Mouse (Mus musculus) midbrain, embryonic 16.5 days (tissue): Measurements from ENCODE around the gene Ankra2. TPM values are rescaled to one million over a fixed set of nuclear protein-coding genes. Genes with fewer than 3 reads are reported as not detected.

ENCODE experiments used
- ATAC-seq: fragments of 200-750 bp; cut with Nextera tagmentation; 2 replicates; pipeline ENCODE4 v1.8.0; 2017; ENCODE audit warnings: moderate TSS enrichment
- H3K27ac ChIP-seq: fragments of 300-500 bp; sonication (generic); 2 replicates; pipeline ENCODE4 v1.5.1; 2014; ENCODE audit warnings: mild to moderate bottlenecking, low read length, mixed read lengths
- H3K27me3 ChIP-seq: fragments of 300-500 bp; sonication (generic); 2 replicates; pipeline ENCODE4 v1.6.1; 2014; ENCODE audit warnings: low read depth, low read length, mixed read lengths; ENCODE audit not compliant: control insufficient read depth, insufficient read depth
- H3K36me3 ChIP-seq: fragments of 300-500 bp; sonication (generic); 2 replicates; pipeline ENCODE4 v1.6.1; 2014; ENCODE audit warnings: mild to moderate bottlenecking, low read length, moderate library complexity, mixed read lengths; ENCODE audit not compliant: control insufficient read depth, insufficient read depth
- H3K4me1 ChIP-seq: fragments of 300-500 bp; sonication (generic); 2 replicates; pipeline ENCODE4 v1.6.1; 2014; ENCODE audit warnings: mild to moderate bottlenecking, low read length, mixed read lengths; ENCODE audit not compliant: control insufficient read depth, insufficient read depth
- H3K4me2 ChIP-seq: fragments of 300-500 bp; sonication (generic); 2 replicates; pipeline ENCODE4 v1.6.1; 2014; ENCODE audit warnings: mild to moderate bottlenecking, low read length, mixed read lengths
- H3K4me3 ChIP-seq: fragments of 300-500 bp; sonication (generic); 2 replicates; pipeline ENCODE4 v1.5.1; 2014; ENCODE audit warnings: low read depth, mild to moderate bottlenecking, low read length, moderate library complexity, mixed read lengths
- H3K9ac ChIP-seq: fragments of 300-500 bp; sonication (generic); 2 replicates; pipeline ENCODE4 v1.6.1; 2014; ENCODE audit warnings: low read depth, low read length, mixed read lengths
- H3K9me3 ChIP-seq: fragments of 300-500 bp; sonication (generic); replicated peaks from 2 replicates; pipeline ENCODE4 v1.6.1; 2014; ENCODE audit warnings: mild to moderate bottlenecking, low read length, mixed read lengths; ENCODE audit not compliant: control insufficient read depth, poor library complexity, severe bottlenecking
- WGBS: fragments of 180-500 bp; shearing (Covaris S2); extraction: QIAGEN DNeasy Blood & Tissue Kit; methylation state at CpG from one replicate; pipeline ENCODE4 v1.1.7; 2014; 5-methylcytosine and 5-hydroxymethylcytosine counted together
- polyA plus RNA-seq: library from polyadenylated mRNA; unstranded; fragments of >200 nt; fragmentation: Nextera tagmentation; extraction: Ambion mirVana; gene quantifications from 2 replicates; pipeline ENCODE4 v1.2.1, GENCODE M21; 2015

Ankra2 gene
- polyA plus RNA-seq, 1 experiment from 2014 or later, result 88.0 TPM

DNA sequence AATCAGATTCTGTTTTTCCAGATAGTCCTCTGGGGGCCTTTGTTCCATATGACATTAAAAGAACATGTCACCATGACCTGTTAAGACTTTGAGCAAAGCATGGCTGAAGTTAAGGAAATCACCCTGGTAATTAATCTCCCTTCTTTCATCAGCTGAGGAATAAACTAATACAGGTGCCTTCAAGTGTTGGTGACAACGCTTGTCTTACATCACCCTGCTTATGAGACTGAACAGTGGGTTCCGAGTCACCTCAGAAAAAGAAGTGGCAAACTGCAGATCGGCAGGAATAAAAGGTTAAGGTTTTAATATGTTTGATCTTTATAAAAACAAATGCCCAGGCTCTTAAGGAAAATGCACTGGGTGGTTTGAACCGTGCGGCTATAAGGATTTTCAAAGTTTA is 16.8 kb downstream of the Ankra2 start, which contains the start of gene Gm21976:
TSS of gene Gm21976 (plus strand) at position 202 of the 400 bp plus-strand sequence.
- no peaks in the 10 kb centered on the region for H3K27me3 ChIP-seq
- no peaks in the 10 kb centered on the region for H3K4me1 ChIP-seq
- H3K36me3 ChIP-seq, result peaks cover 2% of the 10 kb centered on the region; the same call in 1 of the 2 replicates
- WGBS, result 84% methylated on average over 5 of the region's 5 CpGs
- no peak within 1 kb of the TSS for H3K4me2 ChIP-seq
- H3K27ac ChIP-seq, result no peak within 1 kb of the TSS
- H3K9ac ChIP-seq, result no peak within 1 kb of the TSS
- no peak for ATAC-seq
- H3K9me3 ChIP-seq, result no peaks in the 10 kb centered on the region
- no peak within 1 kb of the TSS for H3K4me3 ChIP-seq

DNA sequence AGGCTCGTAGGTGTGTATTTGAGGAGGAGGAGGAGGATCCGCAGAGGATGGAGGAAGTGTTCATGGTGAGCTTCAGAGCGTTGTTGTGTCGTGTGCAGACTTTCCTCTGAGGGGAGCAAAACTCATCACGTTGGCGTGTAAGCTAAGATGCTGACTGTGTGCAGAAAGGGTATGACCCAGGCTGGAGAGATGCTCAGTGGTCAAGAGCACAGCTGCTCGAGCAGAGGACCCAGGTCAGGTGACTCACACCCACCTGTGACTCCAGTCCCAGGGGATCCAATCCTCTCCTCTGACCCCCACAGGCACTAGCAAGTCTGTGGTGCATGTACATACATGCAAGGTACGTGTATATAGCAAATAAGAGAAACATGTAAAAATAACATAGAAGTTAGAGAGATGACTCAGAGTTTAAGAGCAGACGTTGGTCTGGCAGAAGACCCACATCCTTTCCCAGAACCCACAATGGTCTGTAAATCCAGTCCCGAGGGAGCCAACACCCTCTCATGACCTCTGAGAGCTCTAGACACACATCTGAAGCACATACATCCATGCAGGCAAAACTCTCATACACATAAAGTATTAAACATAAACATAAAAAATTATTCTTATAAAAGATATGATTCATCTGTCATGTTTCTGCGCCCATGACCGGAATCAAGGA is 18.2 kb downstream of the Ankra2 start:
- no peaks in the 10 kb centered on the region for H3K4me1 ChIP-seq
- no peaks in the 10 kb centered on the region for H3K27me3 ChIP-seq
- 81% methylated on average over 12 of the region's 12 CpGs for WGBS
- no peak for ATAC-seq
- no peak overlapping the region for H3K27ac ChIP-seq
- no peaks in the 10 kb centered on the region for H3K36me3 ChIP-seq
- no peak overlapping the region for H3K9ac ChIP-seq
- H3K9me3 ChIP-seq, result no peaks in the 10 kb centered on the region
- H3K4me3 ChIP-seq, result no peak overlapping the region
- H3K4me2 ChIP-seq, result no peak overlapping the region

DNA sequence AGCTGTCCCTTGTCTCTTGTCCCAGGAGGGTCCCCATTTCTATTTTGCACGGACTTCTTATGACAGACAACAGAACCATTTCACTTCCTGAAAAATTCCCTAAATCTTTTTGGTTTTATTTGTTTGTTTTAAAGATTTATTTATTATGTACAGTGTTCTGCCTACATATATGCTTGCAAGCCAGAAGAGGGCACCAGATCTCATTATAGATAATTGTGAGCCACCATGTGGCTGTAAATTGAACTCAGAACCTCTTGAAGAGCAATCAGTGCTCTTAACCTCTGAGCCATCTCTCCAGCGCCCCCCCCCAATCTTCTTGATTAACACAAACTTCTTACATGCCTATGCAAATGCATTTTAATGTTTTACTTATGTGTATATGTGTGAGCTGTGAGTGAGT is 27.8 kb downstream of the Ankra2 start:
- no peak overlapping the region for H3K4me2 ChIP-seq
- no peaks in the 10 kb centered on the region for H3K4me1 ChIP-seq
- 37% methylated on average over 2 of the region's 2 CpGs for WGBS
- no peaks in the 10 kb centered on the region for H3K27me3 ChIP-seq
- no peaks in the 10 kb centered on the region for H3K9me3 ChIP-seq
- no peak overlapping the region for H3K4me3 ChIP-seq
- H3K27ac ChIP-seq, result no peak overlapping the region
- no peaks in the 10 kb centered on the region for H3K36me3 ChIP-seq
- H3K9ac ChIP-seq, result no peak overlapping the region
- ATAC-seq, result no peak

DNA sequence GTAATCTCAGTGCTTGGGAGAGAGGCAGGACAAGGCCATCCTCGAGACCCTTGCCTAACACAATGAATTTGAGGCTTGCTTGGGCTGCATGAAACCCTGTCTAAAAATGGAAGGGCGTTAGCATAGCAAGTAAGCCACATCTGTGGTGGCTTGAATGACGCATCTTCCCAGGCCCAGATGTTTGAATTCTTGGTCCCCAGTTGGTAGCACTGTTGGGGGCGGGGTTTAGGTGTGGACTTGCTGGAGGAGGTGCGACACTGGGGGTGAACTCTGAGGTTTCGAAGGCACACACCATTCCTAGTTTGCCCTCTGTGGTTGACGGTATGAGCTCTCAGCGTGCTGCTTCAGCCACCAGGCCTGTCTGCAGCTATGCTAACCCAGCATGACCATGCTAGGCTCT is 28.8 kb downstream of the Ankra2 start:
- 92% methylated on average over 8 of the region's 8 CpGs for WGBS
- ATAC-seq, result no peak

DNA sequence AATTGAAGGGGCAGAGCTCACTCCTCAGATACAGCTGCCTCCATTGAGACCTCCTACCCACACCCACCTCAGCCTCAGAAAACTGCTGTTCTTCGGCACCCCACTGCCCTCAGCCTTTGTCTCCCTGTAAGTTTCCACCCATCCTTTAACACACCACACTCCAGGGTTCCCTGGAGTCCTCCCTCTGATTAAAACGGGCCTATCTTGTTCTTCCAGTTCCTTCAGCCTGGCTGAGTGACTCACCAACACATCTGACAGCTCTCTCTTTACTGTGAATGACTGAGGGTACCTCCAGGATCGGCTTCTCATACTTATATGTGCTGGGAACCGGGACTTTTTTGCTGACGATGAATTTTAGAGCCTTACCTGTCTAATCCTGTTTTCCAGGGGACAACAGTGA is 33.2 kb downstream of the Ankra2 start:
- Histone ChIP-seq H3K4me3 (no peak overlapping the region), H3K36me3 (no peaks in the 10 kb centered on the region), H3K27me3 (no peaks in the 10 kb centered on the region), H3K9ac (no peak overlapping the region), H3K27ac (no peak overlapping the region), H3K4me1 (no peaks in the 10 kb centered on the region), H3K4me2 (no peak overlapping the region), H3K9me3 (no peaks in the 10 kb centered on the region)
- ATAC-seq, result no peak
- 53% methylated on average over 5 of the region's 5 CpGs for WGBS

More for the DNA sequence above, 28.8 kb downstream of the Ankra2 start:
- Histone ChIP-seq H3K9ac (no peak overlapping the region), H3K36me3 (no peaks in the 10 kb centered on the region), H3K27me3 (no peaks in the 10 kb centered on the region), H3K9me3 (no peaks in the 10 kb centered on the region), H3K4me2 (no peak overlapping the region), H3K4me3 (no peak overlapping the region), H3K4me1 (no peaks in the 10 kb centered on the region), H3K27ac (no peak overlapping the region)

DNA sequence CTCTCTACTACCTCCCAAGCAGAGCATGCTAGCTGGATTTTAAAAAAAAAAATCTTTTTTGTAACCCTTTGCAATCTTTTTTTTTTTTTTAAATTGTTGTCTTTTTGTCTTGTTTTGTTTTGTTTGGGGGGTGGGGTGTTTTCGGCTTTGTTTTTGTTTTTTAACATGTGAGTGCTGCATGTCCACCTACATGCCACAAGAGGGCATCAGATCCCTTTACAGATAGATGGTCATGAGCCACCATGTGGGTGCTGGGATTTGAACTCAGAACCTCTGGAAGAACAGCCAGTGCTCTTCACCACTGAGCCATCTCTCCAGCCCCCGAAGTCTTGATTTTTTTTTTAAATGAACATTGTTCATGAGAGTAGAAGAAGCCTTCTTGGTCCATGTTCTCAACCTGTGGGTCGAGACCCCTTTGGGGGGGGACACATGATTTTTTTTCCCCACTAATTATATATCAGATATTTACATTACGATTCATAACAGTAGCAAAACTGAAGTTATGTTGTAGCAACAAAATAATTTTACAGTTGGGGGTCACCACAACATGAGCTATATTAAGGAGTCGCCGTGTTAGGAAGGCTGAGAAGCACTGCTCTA is 35.1 kb downstream of the Ankra2 start:
- H3K4me1 ChIP-seq, result no peaks in the 10 kb centered on the region
- 97% methylated on average over 6 of the region's 6 CpGs for WGBS
- H3K9ac ChIP-seq, result no peak overlapping the region
- no peaks in the 10 kb centered on the region for H3K9me3 ChIP-seq
- no peak overlapping the region for H3K27ac ChIP-seq
- ATAC-seq, result no peak
- no peak overlapping the region for H3K4me2 ChIP-seq
- no peaks in the 10 kb centered on the region for H3K27me3 ChIP-seq
- no peaks in the 10 kb centered on the region for H3K36me3 ChIP-seq
- H3K4me3 ChIP-seq, result no peak overlapping the region

DNA sequence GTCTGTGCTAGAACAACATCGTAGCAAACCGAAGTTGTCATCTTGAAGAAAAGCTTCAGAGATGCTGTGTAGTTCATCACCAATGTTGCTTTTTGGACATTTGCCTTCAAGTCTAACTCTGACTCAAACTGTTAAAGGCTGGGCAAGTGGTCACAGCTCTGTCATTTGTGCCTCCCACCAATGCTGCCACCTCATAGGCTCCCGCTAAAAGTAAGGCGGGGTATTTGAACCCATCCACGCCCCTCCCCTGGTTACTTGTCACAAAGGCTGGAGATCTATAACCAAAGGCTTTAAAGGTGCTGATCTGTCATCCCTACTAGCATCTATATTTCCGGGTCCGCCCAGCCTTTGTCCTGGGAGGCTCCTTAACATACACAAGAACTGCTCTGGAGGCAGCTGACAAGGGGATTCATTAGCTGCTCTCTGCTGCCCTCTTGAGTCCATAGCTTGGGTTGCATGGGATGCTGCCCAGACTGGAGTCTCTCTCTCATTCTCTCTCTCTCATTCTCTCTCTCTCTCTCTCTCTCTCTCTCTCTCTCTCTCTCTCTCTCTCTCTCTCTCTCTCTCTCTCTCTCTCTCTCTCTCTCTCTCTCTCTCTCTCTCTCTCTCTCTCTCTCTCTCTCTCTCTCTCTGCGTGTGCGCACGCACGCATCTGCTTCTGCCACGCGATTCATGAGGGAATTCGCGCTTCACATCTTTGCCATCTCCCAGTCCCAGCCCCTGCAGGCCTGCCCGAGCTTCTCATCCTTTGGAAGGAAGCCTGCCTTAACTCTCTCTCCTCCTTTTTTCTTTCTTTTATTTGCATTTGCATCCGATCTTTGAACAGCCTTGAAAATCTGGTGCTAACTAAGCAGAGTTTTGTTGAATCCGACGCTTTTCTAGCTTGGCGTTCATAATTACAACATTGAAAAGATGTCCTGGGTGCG is 36.2 kb downstream of the Ankra2 start:
- Histone ChIP-seq H3K27ac (no peak overlapping the region), H3K4me2 (peak overlapping the region; percentile 44), H3K27me3 (no peaks in the 10 kb centered on the region), H3K9ac (peak overlapping the region; percentile 15; the same call in 1 of the 2 replicates), H3K9me3 (no peaks in the 10 kb centered on the region), H3K4me1 (no peaks in the 10 kb centered on the region), H3K4me3 (peak overlapping the region; percentile 11), H3K36me3 (no peaks in the 10 kb centered on the region)
- WGBS, result 47% methylated on average over 21 of the region's 21 CpGs
- peak; percentile 80 for ATAC-seq

DNA sequence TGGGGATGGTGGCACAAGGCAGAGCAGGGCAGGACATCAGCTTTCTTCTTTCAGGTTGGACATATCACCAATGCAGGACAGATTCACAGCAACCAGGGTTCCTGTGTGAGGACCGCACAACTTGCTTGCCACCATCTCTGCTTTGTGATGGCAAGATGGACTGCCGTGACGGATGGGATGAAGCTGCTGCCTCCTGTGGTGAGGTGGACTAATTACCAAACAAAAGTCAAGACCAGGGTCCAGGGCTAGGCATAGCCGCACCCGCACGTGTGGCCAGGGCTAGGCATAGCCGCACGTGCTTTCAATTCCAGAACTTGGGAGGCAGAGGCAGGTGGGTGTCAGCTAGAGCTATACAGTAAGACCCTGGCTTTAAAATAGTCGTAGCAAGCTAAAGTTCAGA is 42.4 kb downstream of the Ankra2 start:
- no peak for ATAC-seq
- WGBS, result 87% methylated on average over 9 of the region's 9 CpGs
- no peak overlapping the region for H3K27ac ChIP-seq
- H3K36me3 ChIP-seq, result peaks cover 5% of the 10 kb centered on the region
- H3K4me2 ChIP-seq, result no peak overlapping the region
- H3K9me3 ChIP-seq, result no peaks in the 10 kb centered on the region
- H3K4me1 ChIP-seq, result peaks cover 3% of the 10 kb centered on the region; the same call in 1 of the 2 replicates
- H3K27me3 ChIP-seq, result no peaks in the 10 kb centered on the region
- H3K4me3 ChIP-seq, result no peak overlapping the region
- no peak overlapping the region for H3K9ac ChIP-seq
